Mouse (Mus musculus) forebrain, embryonic 13.5 days (tissue): ENCODE measurements around the gene Ppp1r21. TPM values are rescaled to one million over a fixed set of nuclear protein-coding genes. Genes with fewer than 3 reads are reported as not detected.

ENCODE experiments used
- polyA plus RNA-seq: library from polyadenylated mRNA; unstranded; fragments of >200 nt; fragmentation: Nextera tagmentation; extraction: Ambion mirVana; gene quantifications from 2 replicates; pipeline ENCODE4 v1.2.1, GENCODE M21; 2015

The Ppp1r21 gene
- polyA plus RNA-seq, 1 experiment from 2014 or later = 22.4 TPM

Other genes with a start within 250 kb of the Ppp1r21 start
- 11.2 and 11.5 TPM in 2 replicates for gene Foxn2, start 89.4 kb upstream of the Ppp1r21 start, polyA plus RNA-seq
- 2.4 and 3.2 TPM in 2 replicates for gene Ston1, start 67.6 kb downstream of the Ppp1r21 start, polyA plus RNA-seq
- gene Gtf2a1l, start 138.5 kb downstream of the Ppp1r21 start, polyA plus RNA-seq = 0.15 and 0.16 TPM in 2 replicates